Comparison of ENCODE assay signal across 9 mouse cellular contexts in genomic region chr10:69258588-69258987, GRCm38 (mm10). TPM values are rescaled to one million over a fixed set of nuclear protein-coding genes. Genes with fewer than 3 reads are reported as not detected.
DNase-seq lines count a peak whose midpoint lies in the region; ATAC-seq and TF ChIP-seq lines count a peak whose summit lies in the region.
"Had no signal": no experiment of that assay in that cellular context is flagged by ENCODE, and none has a peak within 500 bp of the region (broad histone marks: within the 10 kb centered on the region; RNA-seq: fewer than 3 reads in every experiment).

No protein-coding gene starts in this region.

- no peaks in the 10 kb centered on the region for H3K27me3 ChIP-seq in neural tube, embryonic 14.5 days (ENCODE audit: control insufficient read depth, insufficient read depth, low read length)
- H3K27me3 ChIP-seq in kidney, embryonic 15.5 days = no peaks in the 10 kb centered on the region
- H3K27me3 ChIP-seq in stomach, postnatal 0 days (ENCODE audit: control insufficient read depth, insufficient read depth, low read length) = no peaks in the 10 kb centered on the region
- no peaks in the 10 kb centered on the region for H3K27me3 ChIP-seq in midbrain, embryonic 14.5 days (ENCODE audit: control insufficient read depth, insufficient read depth, low read length)

- peaks cover 8% of the 10 kb centered on the region for H3K4me1 ChIP-seq in neural tube, embryonic 14.5 days (ENCODE audit: control insufficient read depth, insufficient read depth, low read length)
- H3K4me1 ChIP-seq in kidney, embryonic 15.5 days = peaks cover 63% of the 10 kb centered on the region
- H3K4me1 ChIP-seq in stomach, postnatal 0 days (replicated peaks; ENCODE audit: control insufficient read depth, insufficient read depth) = peaks cover 5% of the 10 kb centered on the region; the same call in 1 of the 2 replicates
- H3K4me1 ChIP-seq in midbrain, embryonic 14.5 days (ENCODE audit: control insufficient read depth, insufficient read depth, low read length) = peaks cover 9% of the 10 kb centered on the region

- no peaks in the 10 kb centered on the region for H3K9me3 ChIP-seq in neural tube, embryonic 14.5 days (ENCODE audit: control insufficient read depth, low read length)
- H3K9me3 ChIP-seq in kidney, embryonic 15.5 days (replicated peaks) = no peaks in the 10 kb centered on the region
- H3K9me3 ChIP-seq in stomach, postnatal 0 days (ENCODE audit: control insufficient read depth, low read length) = no peaks in the 10 kb centered on the region
- H3K9me3 ChIP-seq in midbrain, embryonic 14.5 days (ENCODE audit: control insufficient read depth, low read length) = no peaks in the 10 kb centered on the region

- H3K27ac ChIP-seq in neural tube, embryonic 14.5 days (ENCODE audit: low read depth, low read length) = peak overlapping the region; percentile 30; the same call in 1 of the 2 replicates
- peak overlapping the region; percentile 72 for H3K27ac ChIP-seq in kidney, embryonic 15.5 days
- peak overlapping the region; percentile 58 for H3K27ac ChIP-seq in stomach, postnatal 0 days (replicated peaks)
- H3K27ac ChIP-seq in midbrain, embryonic 14.5 days (replicated peaks; ENCODE audit: low read depth, low read length) = no peak overlapping the region
- H3K27ac ChIP-seq: liver, embryonic 14.5 days had no signal

- no peak for ATAC-seq in neural tube, embryonic 14.5 days (ENCODE audit: low read depth)
- ATAC-seq in kidney, embryonic 15.5 days (replicated peaks; ENCODE audit: low FRiP score) = no peak
- ATAC-seq in stomach, postnatal 0 days (ENCODE audit: low FRiP score, low TSS enrichment) = no peak
- no peak for ATAC-seq in midbrain, embryonic 14.5 days (ENCODE audit: low FRiP score, low TSS enrichment)

- H3K36me3 ChIP-seq in neural tube, embryonic 14.5 days (ENCODE audit: control insufficient read depth, insufficient read depth, low read length) = no peaks in the 10 kb centered on the region
- peaks cover 9% of the 10 kb centered on the region; the same call in 1 of the 2 replicates for H3K36me3 ChIP-seq in kidney, embryonic 15.5 days
- H3K36me3 ChIP-seq in stomach, postnatal 0 days (ENCODE audit: control insufficient read depth, insufficient read depth, low read length) = 0 out of 2 replicates have a peak, but pooled peaks cover 3% of the 10 kb centered on the region
- no peaks in the 10 kb centered on the region for H3K36me3 ChIP-seq in midbrain, embryonic 14.5 days (ENCODE audit: control insufficient read depth, insufficient read depth, low read length)

- TF ChIP-seq CTCF in stomach, postnatal 0 days (IDR thresholded peaks at IDR 0.05; ENCODE audit: low read depth) = no peak

- H3K4me3 ChIP-seq in neural tube, embryonic 14.5 days (ENCODE audit: low read depth, low read length) = no peak overlapping the region
- H3K4me3 ChIP-seq in kidney, embryonic 15.5 days (replicated peaks) = no peak overlapping the region
- no peak overlapping the region for H3K4me3 ChIP-seq in stomach, postnatal 0 days (ENCODE audit: low read depth, low read length)
- H3K4me3 ChIP-seq in midbrain, embryonic 14.5 days (replicated peaks; ENCODE audit: low read depth, low read length) = no peak overlapping the region

- no peak overlapping the region for H3K9ac ChIP-seq in neural tube, embryonic 14.5 days (replicated peaks; ENCODE audit: low read depth, low read length)
- no peak overlapping the region for H3K9ac ChIP-seq in kidney, embryonic 15.5 days
- no peak overlapping the region for H3K9ac ChIP-seq in stomach, postnatal 0 days (ENCODE audit: low read length)
- H3K9ac ChIP-seq in midbrain, embryonic 14.5 days (replicated peaks; ENCODE audit: low read length) = no peak overlapping the region
- H3K9ac ChIP-seq: liver, embryonic 14.5 days had no signal

- TF ChIP-seq EP300 in stomach, postnatal 0 days (optimal IDR thresholded peaks at IDR 0.05) = no peak

- no peak for DNase-seq in neural tube, embryonic 10.5 days (ENCODE audit: extremely low spot score, low spot score)
- peak; percentile 82 for DNase-seq in heart, adult 8-10 months (ENCODE audit: low spot score)
- no peak for DNase-seq in stomach, postnatal 0 days (ENCODE audit: low spot score)
- DNase-seq in layer of hippocampus, adult 9-10 months (ENCODE audit: low spot score) = no peak
- DNase-seq in cerebellum, adult 9-10 months = no peak
- no peak for DNase-seq in midbrain, embryonic 14.5 days

- H3K4me2 ChIP-seq in neural tube, embryonic 14.5 days (ENCODE audit: low read depth, low read length) = no peak overlapping the region
- no peak overlapping the region for H3K4me2 ChIP-seq in kidney, embryonic 15.5 days
- no peak overlapping the region for H3K4me2 ChIP-seq in stomach, postnatal 0 days (replicated peaks; ENCODE audit: low read depth)
- H3K4me2 ChIP-seq in midbrain, embryonic 14.5 days (ENCODE audit: low read length) = no peak overlapping the region

- 70% methylated on average over 9 of the region's 9 CpGs for WGBS in neural tube, embryonic 14.5 days
- WGBS in kidney, embryonic 15.5 days = 58% methylated on average over 9 of the region's 9 CpGs
- 35% methylated on average over 9 of the region's 9 CpGs for WGBS in stomach, postnatal 0 days
- WGBS in midbrain, embryonic 14.5 days = 51% methylated on average over 9 of the region's 9 CpGs

RNA-seq across cellular contexts. Expression of gene A930033H14Rik, which starts 45.7 kb away (rescaled TPM):
- polyA plus RNA-seq in neural tube, embryonic 14.5 days (2014; fragmentation: Nextera tagmentation; extraction: Ambion mirVana) = 1.5 and 1.8 TPM in 2 replicates
- total RNA-seq in heart, adult 8-10 months (2022) = 1 to 10 TPM in 2 of 4 experiments, under 1 TPM in 2; 0.75 to 1.7 (median 1.1) TPM
- polyA plus RNA-seq in kidney, embryonic 15.5 days (2015; fragmentation: Nextera tagmentation; extraction: Ambion mirVana) = 2.0 and 2.2 TPM in 2 replicates
- 1.2 and 1.5 TPM in 2 replicates for polyA plus RNA-seq in stomach, postnatal 0 days (2015; fragmentation: Nextera tagmentation; extraction: Ambion mirVana)
- 1.1 and 1.3 TPM in 2 replicates for polyA plus RNA-seq in midbrain, embryonic 14.5 days (2014; fragmentation: Nextera tagmentation; extraction: Ambion mirVana)
